Mouse (Mus musculus): Measurements from ENCODE around the gene Gnas. TPM values are rescaled to one million over a fixed set of nuclear protein-coding genes. Genes with fewer than 3 reads are reported as not detected.
"Not testable (repeated sequence)": the region's sequence is repeated elsewhere in the genome, so short reads cannot be mapped to it uniquely, and the experiment has no call there.

Gnas gene
- total RNA-seq, 2 experiments from 2014 or later: 1,915 to 1,929 TPM

GRCm38 (mm10) chr2:174291662-174292030, 7.5 kb downstream of the Gnas start:
- DNase-seq (ENCODE audit: low spot score in 2 of 2): no peak

DNA sequence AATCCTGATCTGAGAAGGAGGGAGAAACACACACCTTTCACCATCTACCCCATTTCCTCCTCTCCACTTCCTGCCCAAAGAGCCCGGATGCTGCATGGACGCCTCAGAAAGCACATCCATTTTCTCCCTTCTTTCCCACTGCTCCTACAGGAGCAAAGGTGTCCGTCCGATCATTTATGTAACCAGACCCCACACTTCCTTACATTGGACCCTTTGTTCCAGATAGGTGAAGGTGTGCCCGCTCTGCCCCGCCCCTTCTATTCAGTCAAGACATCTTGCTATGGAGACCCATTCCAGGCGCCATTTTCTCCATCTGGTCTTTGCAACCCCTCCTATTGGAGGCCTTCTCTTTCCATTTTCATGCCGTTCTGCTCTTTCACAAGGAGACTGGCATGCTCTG, 10.3 kb downstream of the Gnas start:
- DNase-seq (ENCODE audit: low spot score in 2 of 2): no peak

DNA sequence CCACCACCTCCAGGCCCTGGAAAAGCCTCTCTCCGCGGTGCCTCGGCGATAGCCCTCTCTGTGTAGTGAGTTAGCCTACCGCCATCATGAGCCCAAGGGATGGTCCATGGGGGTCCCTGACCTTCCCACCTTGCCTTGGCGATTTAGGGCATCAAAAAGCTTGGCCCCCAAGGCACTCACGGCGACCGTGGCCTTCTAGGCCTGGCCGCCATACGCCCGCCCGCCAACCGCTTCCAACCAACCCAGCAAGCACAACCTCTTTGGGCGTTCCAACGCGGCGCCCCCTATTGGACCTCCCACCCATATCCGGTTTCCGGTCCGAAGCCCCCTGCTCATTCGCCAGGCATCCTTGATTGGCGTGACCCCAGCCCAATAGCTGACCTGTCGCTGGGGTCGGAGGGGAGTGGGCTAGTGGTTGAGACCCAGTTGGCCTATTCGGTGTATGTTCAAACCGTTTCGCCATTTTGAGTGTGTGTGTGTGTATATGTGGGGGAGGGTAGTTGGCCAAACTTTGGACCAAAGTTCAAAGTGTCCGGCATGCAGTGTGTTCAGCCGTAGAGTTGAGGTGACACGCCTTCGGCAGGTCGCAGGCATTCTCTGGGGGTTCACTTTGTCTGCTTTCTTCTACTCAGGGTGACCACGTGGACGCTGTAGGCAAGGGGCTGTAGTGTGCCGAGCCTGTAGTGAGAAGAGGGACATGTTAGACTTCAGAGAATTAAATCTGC, 11.2 kb downstream of the Gnas start:
- DNase-seq (ENCODE audit: low spot score in 2 of 2): peak in 1 of 2 experiments; percentile 25

- DNase-seq (ENCODE audit: low spot score in 2 of 2): no peak
These were observed 11.9 kb downstream of the Gnas start for GRCm38 (mm10) chr2:174295900-174296465.

GRCm38 (mm10) chr2:174297086-174297571, 13.0 kb downstream of the Gnas start:
- no peak for DNase-seq (ENCODE audit: low spot score in 2 of 2)

- no peak for DNase-seq (ENCODE audit: low spot score in 2 of 2)
These were observed 13.7 kb downstream of the Gnas start for GRCm38 (mm10) chr2:174297851-174298250.

- no peak for DNase-seq (ENCODE audit: low spot score in 2 of 2)
These were observed 14.4 kb downstream of the Gnas start for GRCm38 (mm10) chr2:174298471-174298870.

- DNase-seq (ENCODE audit: low spot score in 2 of 2): no peak
These were observed 15.1 kb downstream of the Gnas start for GRCm38 (mm10) chr2:174299091-174299770.

- DNase-seq (ENCODE audit: low spot score in 2 of 2): no peak
These were observed 15.6 kb downstream of the Gnas start for GRCm38 (mm10) chr2:174299771-174300160.

DNA sequence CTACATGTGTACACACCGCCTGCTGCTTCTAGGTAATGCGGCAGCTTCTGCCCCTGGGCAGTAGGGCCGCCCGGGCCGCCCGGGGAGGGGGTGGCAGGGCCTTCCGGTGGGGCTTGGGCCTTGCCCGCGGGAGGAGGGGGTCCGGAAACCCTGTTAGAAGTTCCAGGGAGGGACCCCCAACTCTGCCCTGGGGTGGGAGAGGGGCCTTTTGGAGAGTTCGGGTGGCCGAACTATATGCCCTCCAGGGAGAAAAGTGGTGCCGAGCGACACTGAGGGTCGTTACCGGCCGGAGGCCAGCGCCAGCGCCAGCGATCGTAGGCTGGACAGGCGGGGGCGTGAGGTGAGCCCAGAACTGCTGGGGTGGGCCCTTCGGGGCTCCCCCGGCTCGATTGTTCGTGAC, 16.1 kb downstream of the Gnas start:
- DNase-seq (ENCODE audit: low spot score in 2 of 2): no peak

DNA sequence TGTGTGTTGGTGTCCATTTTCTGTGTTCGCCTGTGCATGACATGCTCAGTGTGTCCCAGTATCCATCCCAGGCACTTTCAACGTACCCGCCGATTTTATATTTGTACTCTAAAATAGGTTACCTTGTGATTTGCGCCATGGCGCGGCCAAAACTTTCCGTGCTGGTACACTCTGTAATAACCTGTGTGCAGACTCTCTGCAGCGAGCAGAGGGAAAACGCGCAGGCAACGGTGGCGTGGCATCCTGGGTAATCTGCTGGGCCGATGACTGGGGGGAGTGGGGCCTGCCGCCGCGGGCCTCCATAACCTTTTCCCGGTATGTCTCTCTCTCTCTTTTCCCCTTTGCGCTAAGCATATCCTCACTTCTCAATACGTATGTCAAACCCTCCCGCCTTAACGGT, 16.5 kb downstream of the Gnas start:
- no peak for DNase-seq (ENCODE audit: low spot score in 2 of 2)

- no peak for DNase-seq (ENCODE audit: low spot score in 2 of 2)
These were observed 18.4 kb downstream of the Gnas start for GRCm38 (mm10) chr2:174302526-174302925.

GRCm38 (mm10) chr2:174305646-174306045, 21.5 kb downstream of the Gnas start:
- DNase-seq (ENCODE audit: low spot score in 2 of 2): no peak

- no peak for DNase-seq (ENCODE audit: low spot score in 2 of 2)
These were observed 23.8 kb downstream of the Gnas start for GRCm38 (mm10) chr2:174307903-174308302.

DNA sequence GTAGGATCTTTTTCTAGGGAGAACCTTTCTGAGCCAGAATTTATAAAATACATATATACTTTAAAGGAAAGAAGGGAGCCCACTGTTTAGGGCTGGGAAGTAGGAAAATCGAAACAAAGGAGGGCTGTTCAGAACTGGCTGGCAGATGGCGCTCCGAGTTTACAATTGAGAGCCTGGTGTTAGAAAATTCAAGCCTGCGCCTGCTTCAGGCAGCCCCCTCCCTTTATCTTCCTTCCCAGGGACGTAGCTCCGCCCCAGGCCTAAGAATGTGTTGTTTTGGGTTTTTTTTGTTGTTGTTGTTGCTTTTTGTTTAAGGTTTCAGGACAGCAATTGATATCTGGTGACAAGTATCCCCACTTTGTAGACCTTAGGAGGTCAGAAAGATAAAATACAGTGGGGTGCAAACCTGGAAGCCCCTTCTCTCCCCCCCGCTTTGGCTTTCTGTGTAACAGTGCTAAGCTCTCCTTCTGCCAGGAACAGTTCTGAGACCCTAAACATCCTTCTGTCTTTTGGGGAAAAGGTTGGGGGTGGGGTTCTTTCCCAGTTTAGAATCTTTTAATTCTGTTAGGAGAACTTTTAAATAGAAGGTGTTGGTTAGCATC, 26.9 kb downstream of the Gnas start:
- DNase-seq (ENCODE audit: low spot score in 2 of 2): peak; percentile 46 to 78

- DNase-seq (ENCODE audit: low spot score in 2 of 2): no peak
These were observed 27.5 kb downstream of the Gnas start for GRCm38 (mm10) chr2:174311613-174312012.

GRCm38 (mm10) chr2:174312118-174312647, 28.1 kb downstream of the Gnas start:
- peak; percentile 66 to 92 for DNase-seq (ENCODE audit: low spot score in 2 of 2)

DNA sequence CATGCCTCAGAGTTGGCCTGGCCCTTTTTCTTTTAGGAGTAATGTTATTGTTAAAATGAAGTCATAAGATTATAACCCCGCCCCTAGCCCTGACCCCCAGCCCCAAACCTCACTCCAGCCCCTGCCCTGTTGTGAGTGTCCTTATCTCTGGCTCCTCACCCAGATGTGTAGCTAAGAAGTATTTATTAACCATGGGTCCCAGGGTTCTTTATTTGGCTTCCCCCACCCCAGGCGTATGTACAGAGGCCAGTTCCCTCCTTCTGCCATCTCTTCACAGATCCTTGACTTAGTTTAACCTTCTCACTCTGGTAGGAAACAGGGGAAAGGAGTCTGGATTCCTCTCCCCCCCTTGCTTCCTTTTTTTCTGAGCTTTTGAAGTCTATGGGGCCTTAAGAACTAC, 28.5 kb downstream of the Gnas start:
- DNase-seq (ENCODE audit: low spot score in 2 of 2): no peak

DNA sequence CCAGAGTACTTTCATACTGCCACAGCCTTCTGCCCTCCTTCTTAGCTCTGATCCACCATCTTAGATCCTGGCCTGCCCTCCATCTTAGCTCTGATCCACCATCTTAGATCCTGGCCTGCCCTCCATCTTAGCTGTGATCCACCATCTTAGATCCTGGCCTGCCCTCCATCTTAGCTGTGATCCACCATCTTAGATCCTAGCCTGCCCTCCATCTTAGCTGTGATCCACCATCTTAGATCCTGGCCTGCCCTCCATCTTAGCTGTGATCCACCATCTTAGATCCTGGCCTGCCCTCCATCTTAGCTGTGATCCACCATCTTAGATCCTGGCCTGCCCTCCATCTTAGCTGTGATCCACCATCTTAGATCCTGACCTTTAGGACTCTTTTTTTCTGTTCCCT, 31.3 kb downstream of the Gnas start:
- not testable (repeated sequence) for DNase-seq (ENCODE audit: low spot score in 2 of 2)

DNA sequence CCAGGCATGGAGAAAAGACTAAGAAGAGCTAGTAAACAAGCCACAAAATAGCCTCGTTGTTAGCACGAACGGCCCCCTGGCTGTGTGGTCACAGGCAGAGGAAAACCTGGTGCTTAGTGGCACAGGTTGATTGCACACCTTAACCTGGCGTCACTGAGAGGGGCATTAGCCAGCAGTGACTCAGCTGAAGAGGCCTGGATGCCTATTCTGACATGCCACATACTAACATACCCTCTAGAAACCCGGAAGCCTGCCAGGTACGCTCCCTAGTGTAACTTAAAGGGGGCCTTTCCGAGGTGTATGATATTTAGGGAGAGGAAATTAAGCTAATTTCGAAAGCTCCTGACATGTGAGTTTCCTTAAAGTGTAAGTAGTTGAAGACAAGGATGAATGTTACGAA, 32.5 kb downstream of the Gnas start:
- DNase-seq (ENCODE audit: low spot score in 2 of 2): no peak

GRCm38 (mm10) chr2:174325989-174326388, 41.9 kb downstream of the Gnas start:
- no peak for DNase-seq (ENCODE audit: low spot score in 2 of 2)

GRCm38 (mm10) chr2:174326481-174326880, 42.4 kb downstream of the Gnas start:
- no peak for DNase-seq (ENCODE audit: low spot score in 2 of 2)

All from layer of hippocampus, adult 18-20 months (tissue).